Mouse (Mus musculus): Measurements from ENCODE around the gene Bcl3.

Bcl3 gene

DNA sequence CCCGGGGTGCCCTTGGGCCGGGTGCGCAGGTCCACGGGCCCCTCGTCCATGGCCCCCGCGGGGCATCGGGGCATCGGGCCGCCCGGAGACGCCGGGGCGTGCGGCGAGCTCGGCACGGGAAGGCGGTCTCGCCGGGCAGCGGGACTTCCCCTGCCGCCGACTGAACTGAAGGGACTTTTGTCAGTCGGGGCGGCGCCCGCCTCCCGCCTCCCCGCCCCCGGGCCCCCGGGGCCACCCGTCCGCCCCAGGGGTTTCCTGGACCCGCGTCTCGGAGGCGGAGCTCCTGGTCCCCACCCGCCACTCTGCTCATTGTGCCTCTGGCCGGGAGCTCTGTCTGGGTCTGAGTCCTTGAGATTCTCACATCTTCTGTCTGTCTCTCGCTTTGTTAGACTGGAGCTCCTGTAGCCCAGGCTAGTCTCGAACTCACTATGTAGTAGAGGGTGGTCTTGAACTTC is at the start of gene Bcl3:
Bcl3 (minus strand) TSS at position 167 of the 455 bp plus-strand sequence.
- peak; percentile 84 for DNase-seq

DNA sequence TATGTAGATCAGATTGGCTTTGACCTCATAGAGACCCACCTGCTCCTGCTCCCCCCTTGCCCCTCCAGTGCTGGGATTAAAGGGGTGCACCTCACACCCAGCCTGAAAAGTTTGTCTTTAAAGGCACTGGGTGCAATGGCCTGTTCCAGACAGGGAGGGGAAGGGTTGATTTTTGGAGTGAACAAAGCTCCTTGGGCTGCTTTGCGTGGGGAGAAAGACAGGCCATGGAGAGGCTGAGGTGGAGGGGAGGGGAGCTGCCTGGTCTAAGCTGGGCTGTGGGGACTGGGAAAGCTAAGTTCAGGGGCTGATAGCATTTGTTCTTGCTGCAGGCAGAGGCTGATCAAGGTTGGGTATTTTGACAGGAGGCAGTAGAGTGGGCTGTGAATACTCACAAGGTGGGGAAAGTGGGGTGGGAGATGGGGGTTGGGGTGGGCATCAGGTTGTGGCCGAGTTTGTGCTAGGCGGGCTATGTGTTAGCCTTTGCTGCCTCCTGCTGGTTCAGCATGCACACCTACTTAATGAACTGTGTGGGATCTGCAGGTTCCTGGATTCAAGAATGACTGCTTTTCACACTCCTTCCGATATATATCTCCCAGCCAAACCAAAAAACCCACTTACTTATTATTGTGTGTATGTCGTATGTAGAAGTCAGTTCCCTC is 49.5 kb upstream of the Bcl3 start:
- DNase-seq, result peak; percentile 72

DNA sequence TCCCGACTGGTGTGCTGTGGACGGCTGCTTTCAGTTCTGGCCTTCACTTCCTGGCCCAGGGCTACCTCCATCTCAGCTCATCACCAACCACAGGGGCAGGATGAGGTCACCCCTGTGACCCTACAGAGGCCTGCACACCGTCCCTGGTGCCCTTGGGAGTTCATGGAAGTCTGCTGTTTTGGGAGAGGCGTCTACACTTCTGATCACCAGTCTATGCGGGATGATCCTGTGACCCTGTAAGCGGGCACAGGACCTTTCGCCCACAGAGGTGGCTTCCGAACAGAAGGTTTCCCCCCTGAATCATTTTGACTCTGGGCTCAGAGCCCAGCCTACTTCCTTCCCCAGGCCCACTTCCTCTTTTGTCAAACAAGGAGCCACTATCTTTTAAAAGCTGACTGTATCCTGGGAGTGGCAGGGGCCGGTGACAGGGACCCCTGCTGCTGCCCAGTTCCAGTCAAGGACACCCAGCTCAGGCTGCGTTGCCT is 48.6 kb upstream of the Bcl3 start:
- peak; percentile 46 for DNase-seq

DNA sequence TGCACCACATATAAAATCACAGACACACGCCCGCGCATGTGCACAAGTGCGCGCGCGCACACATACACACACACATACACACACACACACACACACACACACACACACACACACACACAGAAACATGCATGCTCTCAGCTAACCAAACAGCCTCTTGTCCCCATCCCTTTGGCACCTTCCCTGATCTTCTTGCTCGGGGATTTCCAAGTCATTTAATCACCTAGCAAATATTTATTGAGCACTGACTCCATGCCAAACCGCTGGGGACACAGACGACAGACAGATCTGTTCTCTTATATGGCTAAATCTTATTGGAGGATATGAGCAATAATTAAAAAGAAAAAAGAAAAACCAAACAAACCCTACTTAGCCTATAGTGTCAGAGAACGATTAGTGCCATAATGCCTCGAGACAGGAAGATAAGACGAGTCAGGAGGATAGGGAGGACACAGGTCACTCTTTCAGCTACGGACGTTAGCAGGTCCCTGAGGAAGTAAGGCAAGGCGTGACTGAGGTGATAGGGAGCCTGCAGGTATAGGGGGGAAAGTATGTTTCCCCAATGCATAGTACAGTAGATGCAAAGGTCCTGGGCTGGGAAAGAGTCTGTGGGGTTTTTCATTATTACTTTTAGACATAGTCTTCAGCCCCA is 45.3 kb upstream of the Bcl3 start:
- DNase-seq, result no peak

DNA sequence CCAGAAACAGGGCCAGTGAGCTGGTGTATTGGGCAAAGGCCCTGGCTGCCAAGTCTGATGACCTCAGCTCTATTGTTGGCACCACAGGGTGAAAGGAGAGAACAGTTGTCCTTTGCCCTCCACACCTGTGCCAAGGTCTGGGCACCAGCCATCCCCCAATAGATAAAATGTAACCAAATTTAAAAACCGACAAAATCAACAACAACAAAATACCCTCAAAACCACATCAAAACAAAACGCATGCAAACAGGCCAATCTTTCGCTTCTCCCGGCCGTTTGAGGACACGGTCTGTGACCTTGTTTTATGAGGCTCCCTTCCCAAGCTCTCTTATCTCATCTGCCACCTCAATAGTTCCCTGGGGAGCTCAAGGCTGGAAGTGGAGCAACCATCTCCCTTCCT is 43.9 kb upstream of the Bcl3 start:
- no peak for DNase-seq

DNA sequence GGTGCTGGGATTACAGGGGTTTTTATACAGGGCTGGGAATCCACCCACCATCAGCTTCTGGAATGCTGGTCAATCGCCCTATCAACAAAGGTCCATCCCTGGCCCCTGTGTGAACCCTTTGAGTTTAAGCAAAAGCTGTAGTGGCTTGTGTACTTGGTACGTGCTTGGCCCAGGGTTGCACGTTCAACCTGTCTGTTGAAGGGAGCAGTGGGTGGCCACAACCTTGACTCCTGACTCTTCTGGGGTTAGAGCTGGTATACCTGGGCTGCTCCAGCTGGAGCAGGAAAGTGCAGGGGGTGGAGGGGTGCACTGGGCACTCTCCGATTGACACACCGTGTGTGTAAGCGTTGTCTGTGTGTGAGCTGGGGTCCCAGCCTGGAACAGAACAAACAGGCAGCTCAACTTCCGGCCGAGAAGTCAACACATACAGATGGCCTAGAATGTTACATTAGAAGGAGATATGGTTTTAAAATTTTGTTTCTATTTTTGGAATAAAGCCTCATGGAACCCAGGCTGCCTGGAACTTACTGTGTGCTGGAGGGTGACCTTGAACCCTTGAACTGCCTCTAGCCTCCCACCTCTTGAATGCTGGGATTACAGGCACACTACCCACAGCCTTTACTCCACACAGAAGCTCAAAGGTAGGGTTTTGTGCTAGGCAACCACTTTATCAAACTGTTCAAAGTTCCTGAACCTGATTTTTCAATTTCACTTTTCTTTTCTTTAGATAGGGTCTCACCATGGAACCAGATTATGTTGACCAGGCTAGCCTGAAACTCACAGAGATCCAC is 42.9 kb upstream of the Bcl3 start:
- DNase-seq, result no peak

DNA sequence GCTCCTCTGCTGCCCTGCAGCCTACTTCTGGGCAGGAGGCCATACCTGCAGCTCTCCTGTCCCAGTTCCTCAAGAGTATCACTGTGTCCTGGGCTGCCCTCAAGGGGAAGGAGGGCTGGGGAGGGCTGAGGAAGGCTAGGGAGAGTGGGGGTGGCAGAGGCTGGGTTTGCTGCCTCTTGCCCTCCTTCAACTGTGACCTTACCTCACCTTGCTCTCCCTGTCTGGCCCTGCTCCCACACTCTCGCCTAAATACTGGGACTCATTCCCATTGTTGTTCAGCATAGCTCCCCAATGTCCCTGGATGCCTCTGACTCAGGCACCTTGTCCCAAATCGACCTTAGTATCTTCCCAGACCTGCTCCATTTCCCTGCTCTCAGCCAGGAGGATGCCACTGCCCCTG is 41.7 kb upstream of the Bcl3 start:
- no peak for DNase-seq

DNA sequence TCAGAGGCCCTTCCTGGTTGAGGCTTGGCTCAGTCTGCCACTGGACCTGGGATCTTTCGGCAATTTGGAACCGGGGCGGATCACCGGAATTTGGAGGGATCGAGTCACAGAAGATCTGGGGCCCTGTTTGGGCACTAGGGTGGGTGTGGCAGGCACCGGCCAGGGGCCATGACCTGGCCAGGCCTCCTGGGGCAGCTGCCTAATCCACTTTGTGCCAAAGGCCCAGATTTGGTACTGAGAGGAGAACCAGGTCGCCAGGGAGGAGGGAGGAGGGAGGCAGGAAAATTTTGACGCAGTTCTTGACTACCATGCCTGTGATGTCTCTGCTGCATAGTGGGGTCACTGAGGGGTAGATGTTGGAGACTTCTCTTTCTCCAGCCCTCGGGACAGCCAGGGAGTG is 38.6 kb upstream of the Bcl3 start, which contains the start of gene Ceacam16:
Ceacam16 (minus strand) TSS at position 101 of the 400 bp plus-strand sequence.
- no peak for DNase-seq

DNA sequence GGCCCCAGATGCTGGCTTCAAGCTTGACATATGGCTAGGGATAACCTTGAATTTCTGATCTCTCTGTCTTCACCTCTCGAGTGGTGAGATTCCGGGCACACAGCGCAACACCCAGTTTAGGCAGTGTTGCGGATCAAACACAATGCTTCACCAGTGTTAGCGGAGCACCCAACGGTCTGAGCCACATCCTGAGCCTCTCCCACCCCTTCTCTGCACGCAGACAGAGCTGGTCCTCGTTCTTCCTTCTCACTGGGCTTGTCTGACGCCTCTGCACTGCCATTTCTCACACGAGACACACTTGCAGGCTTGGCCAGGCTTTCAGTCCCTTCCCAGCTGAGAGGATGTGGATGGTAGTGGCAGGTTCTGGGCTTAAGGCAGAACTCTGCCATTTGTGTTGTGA is 37.2 kb upstream of the Bcl3 start:
- no peak for DNase-seq

DNA sequence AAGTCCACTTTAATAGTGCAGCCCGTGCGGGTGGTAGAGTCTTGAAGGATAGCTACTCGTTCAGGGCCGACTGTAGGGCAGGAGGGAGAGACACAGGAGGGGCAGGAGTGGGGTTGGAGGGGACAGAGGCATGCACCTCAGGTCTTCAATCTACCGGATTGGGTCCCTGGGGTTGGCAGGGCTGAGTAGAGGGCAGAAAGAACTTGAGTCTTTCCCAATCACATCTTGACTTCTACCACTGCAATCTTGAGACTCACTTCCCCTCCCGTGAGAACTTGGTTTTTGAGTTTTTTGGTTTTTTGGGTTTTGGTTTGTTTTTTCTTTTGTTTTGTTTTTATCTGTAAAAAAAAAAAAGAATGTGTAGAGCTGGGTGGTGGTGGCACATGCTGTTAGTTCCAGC is 33.7 kb upstream of the Bcl3 start:
- DNase-seq, result no peak

DNA sequence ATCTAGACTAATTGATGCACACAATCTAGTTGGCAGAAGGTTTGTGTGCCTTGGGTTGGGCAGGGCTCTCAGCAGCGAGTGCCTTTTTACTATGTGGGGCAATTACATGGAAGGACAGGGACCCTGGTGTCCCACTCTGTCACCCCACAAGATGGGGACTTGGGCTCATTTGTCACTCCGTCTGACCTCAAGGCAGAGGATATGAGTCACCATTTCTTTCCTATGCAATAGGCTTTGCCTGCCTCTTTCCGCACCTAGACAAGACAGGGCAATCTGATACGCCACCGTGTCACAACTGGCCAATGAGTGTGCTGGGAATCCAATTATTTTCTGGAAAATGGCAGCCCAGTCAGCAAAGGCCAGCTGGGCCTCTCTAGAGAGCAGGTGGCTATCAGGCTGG is 33.1 kb upstream of the Bcl3 start:
- DNase-seq, result no peak

DNA sequence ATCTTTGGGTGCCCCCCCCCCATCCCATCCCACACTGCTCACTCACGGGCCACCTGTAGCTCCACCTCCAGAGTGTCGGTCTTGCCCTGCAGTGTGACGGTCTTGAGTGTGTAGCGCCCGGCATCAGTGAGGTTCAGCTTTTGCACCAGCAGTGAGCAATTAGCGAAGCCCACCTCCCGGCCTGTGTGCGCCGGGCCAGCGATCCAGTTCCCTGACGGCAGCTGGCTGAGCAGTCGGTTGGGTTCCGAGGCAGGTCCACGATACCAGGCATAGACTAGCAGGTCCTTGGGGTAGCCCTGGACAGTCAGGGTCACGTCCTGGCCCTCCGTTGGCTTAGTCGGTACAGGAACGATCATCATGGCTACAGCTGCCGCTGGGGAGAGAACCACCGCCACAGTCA is 31.0 kb upstream of the Bcl3 start:
- DNase-seq, result no peak

DNA sequence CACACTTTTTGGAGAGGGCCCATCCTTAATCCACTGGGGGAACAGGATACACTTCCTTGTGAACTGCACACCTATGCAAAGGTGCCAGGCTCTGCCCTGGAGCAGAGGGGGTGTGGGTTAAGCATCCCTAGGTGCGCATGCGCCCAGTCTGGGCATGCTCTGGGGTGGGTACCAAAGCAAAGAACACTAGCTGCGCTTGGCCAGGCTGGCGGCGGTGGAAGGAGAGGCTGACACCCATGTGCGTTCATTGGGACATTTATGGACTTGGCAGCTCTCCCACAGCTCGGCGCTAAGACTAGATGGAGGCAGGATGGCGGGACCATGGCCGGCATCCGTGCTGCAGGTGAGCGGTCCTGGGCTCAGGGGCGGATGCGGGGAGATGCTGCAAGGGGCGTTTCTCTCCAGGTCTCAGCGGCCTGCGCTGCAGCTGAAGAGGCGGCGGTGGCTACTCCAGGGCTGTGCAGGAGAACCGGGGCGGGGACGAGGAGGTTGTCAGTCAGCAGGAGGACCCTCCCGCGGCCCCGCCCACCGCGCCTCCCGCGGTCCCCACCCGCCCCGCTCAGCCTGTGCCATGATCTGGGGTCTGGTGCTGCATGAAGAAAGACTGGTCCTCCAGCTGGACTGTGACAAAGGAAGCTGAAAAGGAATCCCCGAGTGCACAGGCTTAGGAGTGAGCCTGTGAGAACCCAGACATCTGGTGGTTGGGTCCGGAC is 29.4 kb upstream of the Bcl3 start, which contains the start of gene Gm19345:
Gm19345 (plus strand) TSS at position 146 of the 713 bp plus-strand sequence.
- DNase-seq, result peak; percentile 50

DNA sequence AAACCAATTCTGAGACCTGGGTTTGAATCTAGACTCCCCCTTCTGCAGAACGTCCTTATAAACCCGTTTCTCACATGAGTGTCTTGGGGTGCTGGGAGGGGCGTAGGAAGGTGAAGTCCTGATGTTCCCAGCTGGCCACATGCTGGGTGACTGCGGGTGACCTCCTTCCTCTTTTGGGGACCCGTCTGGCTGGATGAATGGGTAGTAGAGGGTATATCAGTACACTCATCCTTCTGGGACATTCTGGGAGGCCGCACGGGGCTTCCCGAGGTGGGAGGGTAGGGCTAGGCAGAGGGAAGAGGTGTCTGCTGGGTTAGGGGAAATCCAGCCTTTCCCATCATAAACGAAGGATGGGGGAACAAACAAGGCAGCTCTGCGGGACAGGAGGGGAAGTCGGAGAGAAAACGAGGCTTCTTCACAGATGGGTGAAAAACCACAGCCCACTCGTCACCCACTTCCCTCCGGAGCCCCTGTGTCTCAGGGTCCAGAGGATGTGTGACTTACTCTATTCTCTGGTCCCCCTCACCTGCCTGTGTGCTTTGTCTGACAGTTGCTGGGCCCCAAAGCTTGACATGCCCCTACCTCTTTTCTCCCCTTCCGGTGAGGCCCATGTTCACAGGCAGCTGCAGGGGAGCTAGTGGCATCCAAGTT is 22.1 kb upstream of the Bcl3 start:
- DNase-seq, result no peak

DNA sequence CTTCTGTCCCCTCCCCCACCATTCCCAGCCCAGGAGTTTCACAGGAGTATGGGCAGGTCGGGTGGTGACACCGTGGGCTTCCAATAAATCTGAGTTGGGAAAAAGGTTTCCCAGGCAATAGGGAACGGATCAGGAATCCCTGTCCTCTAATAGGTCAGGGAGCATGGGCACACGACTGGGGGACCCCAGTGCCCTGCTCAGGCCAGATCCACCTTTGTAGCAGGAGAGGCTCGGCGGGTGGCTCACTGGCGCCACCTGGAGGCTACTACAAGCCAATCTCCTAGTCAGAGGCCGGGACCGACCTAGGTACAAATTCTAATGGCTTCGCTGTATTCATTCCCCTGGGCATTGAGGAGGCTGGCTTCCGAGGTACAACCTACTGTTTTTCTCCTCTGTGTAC is 21.0 kb upstream of the Bcl3 start:
- peak; percentile 87 for DNase-seq

DNA sequence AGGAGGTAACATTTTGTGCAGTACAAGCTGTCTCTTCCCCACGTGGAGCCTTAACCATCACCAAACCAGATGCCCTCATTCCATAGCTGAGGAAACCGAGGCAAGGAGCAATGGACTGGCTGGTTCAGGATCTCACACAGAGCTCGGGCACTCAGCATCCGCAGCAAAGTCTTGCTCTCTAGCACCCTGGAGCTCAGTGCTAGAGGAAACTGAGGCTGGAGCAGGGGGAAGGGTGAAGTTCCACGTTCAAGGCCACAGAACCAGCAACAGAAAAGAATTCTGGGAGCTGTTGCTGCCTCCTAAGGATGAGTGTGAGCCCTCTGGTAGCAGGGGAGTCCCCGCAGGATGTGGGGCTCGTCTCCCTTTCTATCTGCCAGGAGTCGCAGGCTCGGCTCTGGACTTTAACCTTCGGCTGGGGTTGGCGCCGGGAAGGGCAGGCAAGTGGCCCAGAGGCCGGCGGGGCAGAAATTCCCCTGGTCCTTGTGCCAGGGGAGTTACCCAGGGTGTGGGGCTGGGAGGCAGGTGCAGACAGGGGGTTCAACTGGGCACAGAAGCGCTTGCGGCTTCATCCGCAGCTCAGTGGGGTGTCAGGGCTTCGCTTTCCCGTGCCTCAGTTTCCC is 20.4 kb upstream of the Bcl3 start:
- DNase-seq, result peak; percentile 79

DNA sequence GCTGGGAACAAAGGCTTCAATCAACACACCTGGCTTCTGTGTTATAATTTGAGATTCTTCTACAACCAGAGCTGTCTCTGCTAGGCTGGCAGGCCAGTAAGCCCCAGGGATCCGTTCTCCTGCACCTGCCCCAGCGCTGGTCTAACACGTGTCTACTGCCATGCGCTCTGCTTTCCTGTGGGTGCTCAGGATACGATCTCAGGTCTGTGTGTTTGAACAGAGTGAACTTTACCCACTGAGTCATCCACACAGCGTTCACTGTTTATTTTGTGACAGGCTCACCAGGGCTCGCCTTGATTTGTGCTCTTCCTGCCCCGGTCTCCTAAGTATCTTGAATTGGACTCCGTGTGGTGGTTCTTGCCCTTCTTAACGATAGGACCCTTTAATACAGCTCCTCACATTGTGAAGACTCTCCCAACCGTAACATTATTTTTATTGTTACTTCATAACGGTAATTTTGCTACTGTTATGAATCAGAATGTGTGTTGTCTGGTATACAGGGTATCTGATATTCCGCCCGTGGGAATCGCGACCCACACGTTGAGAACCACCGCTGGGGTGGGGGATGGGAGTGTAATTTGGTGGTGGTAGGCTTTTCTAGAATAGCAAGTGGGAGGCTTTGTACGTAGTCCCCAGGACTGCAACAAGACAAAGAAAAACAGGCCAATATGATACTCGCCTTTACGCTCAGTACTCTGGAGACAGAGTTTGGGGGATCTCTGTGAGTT is 19.3 kb upstream of the Bcl3 start:
- DNase-seq, result no peak

DNA sequence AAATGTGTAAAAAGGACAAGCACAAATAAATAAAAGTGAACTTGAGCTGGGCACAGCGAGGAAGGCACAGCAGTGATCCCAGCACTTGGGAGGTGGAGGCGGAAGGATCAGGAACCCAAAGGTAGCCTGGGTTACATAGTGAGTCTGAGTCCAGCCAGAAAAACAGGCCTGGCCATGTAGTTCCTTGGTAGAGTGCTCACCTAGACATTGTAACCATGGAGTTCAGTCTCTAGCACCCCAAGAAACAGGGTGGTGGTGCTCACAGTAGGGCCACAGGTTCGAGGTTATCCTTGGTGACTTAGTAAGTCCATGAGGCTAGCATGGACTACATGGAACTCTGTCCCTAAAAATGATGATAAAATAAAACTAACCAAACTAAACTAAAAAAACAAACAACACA is 18.4 kb upstream of the Bcl3 start:
- no peak for DNase-seq

DNA sequence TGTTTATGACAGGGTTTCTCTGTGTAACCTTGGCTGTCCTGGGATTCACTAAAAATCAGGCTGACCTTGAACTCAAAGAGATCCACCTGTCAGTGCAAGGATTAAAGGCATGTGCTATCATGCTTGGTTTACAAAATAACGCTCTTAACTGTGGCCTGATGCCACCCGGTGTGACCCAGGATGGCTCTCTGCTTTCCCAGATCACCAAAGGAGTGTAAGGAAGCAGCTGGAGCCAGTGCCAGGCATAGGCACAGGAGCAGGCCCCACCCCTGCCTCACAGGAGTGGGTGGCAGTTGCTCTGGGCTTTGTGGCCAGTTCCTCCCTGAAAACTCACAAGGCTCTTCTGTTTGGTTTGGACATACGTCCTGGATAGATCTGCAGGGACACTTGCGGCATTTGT is 17.8 kb upstream of the Bcl3 start:
- no peak for DNase-seq

DNA sequence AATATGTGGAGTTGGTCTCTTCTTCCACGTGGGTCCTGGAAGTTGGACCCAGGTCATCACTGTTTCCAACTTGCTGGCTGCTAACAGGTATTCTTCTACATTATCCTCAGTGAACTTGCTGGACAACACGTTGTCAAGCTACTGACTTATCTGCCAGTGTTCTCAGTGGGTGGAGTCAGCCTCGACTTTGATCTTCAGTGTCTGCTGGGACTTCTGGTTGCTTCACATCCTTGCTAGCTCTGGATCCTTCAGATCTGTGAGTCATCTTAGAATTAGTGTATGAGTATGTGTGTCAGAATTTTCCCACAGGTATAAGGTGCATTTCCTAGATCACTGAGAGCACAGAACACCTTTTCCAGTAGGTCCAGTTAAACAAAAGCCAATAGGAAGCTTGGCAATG is 14.3 kb upstream of the Bcl3 start:
- DNase-seq, result no peak

DNA sequence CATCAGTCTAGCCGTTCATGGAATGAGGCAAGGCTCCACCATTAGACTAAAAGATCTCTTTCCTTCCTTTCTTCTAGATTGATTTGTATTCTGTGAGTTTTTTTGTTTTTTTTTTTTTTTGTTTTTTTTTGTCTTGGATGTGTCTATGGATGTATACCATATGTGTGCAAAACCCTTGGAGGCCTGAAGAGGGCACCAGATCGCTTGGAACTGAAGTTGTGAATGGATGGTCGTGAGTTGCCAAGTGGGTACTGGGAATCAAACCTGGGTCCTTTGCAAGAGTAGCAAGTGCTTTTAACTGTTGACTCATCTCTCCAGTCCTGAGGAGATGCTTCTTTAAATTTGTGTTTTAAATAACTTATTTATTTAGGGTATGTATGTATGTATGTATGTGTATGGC is 11.5 kb upstream of the Bcl3 start:
- no peak for DNase-seq

Data from kidney, postnatal 10 days (tissue).